Mouse (Mus musculus): ENCODE measurements around the gene Vangl2. TPM values are rescaled to one million over a fixed set of nuclear protein-coding genes. Genes with fewer than 3 reads are reported as not detected.
"Not testable (repeated sequence)": the region's sequence is repeated elsewhere in the genome, so short reads cannot be mapped to it uniquely, and the experiment has no call there.

Vangl2 gene
- polyA plus RNA-seq, 1 experiment, result 0.74 TPM

GRCm38 (mm10) chr1:171976826-171977539 lies 51.3 kb downstream of the Vangl2 start:
- Histone ChIP-seq H3K27ac (ENCODE audit: insufficient read depth, low read depth, low read length) (no peak overlapping the region), H3K4me3 (ENCODE audit: insufficient read depth, low read length) (no peak overlapping the region), H3K4me1 (ENCODE audit: control insufficient read depth, insufficient read depth, low read length) (no peaks in the 10 kb centered on the region)
- TF ChIP-seq POLR2A (IDR thresholded peaks at IDR 0.05; ENCODE audit: borderline replicate concordance, low read depth, low read length) (no peak), CTCF (IDR thresholded peaks at IDR 0.05; ENCODE audit: low read depth, low read length) (no peak)

GRCm38 (mm10) chr1:171975831-171976230 lies 52.4 kb downstream of the Vangl2 start:
- TF ChIP-seq CTCF (IDR thresholded peaks at IDR 0.05; ENCODE audit: low read depth, low read length) (no peak), POLR2A (IDR thresholded peaks at IDR 0.05; ENCODE audit: borderline replicate concordance, low read depth, low read length) (no peak)
- Histone ChIP-seq H3K4me3 (ENCODE audit: insufficient read depth, low read length) (no peak overlapping the region), H3K4me1 (ENCODE audit: control insufficient read depth, insufficient read depth, low read length) (no peaks in the 10 kb centered on the region), H3K27ac (ENCODE audit: insufficient read depth, low read depth, low read length) (no peak overlapping the region)

GRCm38 (mm10) chr1:171975377-171975776 lies 52.9 kb downstream of the Vangl2 start:
- no peak overlapping the region for H3K4me3 ChIP-seq (ENCODE audit: insufficient read depth, low read length)
- H3K4me1 ChIP-seq (ENCODE audit: control insufficient read depth, insufficient read depth, low read length), result no peaks in the 10 kb centered on the region
- TF ChIP-seq POLR2A (IDR thresholded peaks at IDR 0.05; ENCODE audit: borderline replicate concordance, low read depth, low read length) (no peak), CTCF (IDR thresholded peaks at IDR 0.05; ENCODE audit: low read depth, low read length) (no peak)
- no peak overlapping the region for H3K27ac ChIP-seq (ENCODE audit: insufficient read depth, low read depth, low read length)

- H3K4me1 ChIP-seq (ENCODE audit: control insufficient read depth, insufficient read depth, low read length); H3K27ac ChIP-seq (ENCODE audit: insufficient read depth, low read depth, low read length); H3K4me3 ChIP-seq (ENCODE audit: insufficient read depth, low read length): not testable (repeated sequence)
Observed at GRCm38 (mm10) chr1:171974361-171974760, 53.9 kb downstream of the Vangl2 start.

GRCm38 (mm10) chr1:171970854-171971586 lies 57.2 kb downstream of the Vangl2 start:
- no peak overlapping the region for H3K4me3 ChIP-seq (ENCODE audit: insufficient read depth, low read length)
- H3K4me1 ChIP-seq (ENCODE audit: control insufficient read depth, insufficient read depth, low read length), result no peaks in the 10 kb centered on the region
- no peak overlapping the region for H3K27ac ChIP-seq (ENCODE audit: insufficient read depth, low read depth, low read length)
- TF ChIP-seq CTCF (IDR thresholded peaks at IDR 0.05; ENCODE audit: low read depth, low read length), result no peak
- TF ChIP-seq POLR2A (IDR thresholded peaks at IDR 0.05; ENCODE audit: borderline replicate concordance, low read depth, low read length), result no peak

- Histone ChIP-seq H3K4me1 (ENCODE audit: control insufficient read depth, insufficient read depth, low read length) (no peaks in the 10 kb centered on the region), H3K27ac (ENCODE audit: insufficient read depth, low read depth, low read length) (no peak overlapping the region), H3K4me3 (ENCODE audit: insufficient read depth, low read length) (no peak overlapping the region)
- TF ChIP-seq CTCF (IDR thresholded peaks at IDR 0.05; ENCODE audit: low read depth, low read length) (no peak), POLR2A (IDR thresholded peaks at IDR 0.05; ENCODE audit: borderline replicate concordance, low read depth, low read length) (no peak)
Observed at GRCm38 (mm10) chr1:171969221-171969620, 59.0 kb downstream of the Vangl2 start.

- no peak for TF ChIP-seq CTCF (IDR thresholded peaks at IDR 0.05; ENCODE audit: low read depth, low read length)
- no peak for TF ChIP-seq POLR2A (IDR thresholded peaks at IDR 0.05; ENCODE audit: borderline replicate concordance, low read depth, low read length)
- H3K27ac ChIP-seq (ENCODE audit: insufficient read depth, low read depth, low read length), result no peak overlapping the region
- H3K4me1 ChIP-seq (ENCODE audit: control insufficient read depth, insufficient read depth, low read length), result no peaks in the 10 kb centered on the region
- no peak overlapping the region for H3K4me3 ChIP-seq (ENCODE audit: insufficient read depth, low read length)
Observed at GRCm38 (mm10) chr1:171966054-171966790, 62.0 kb downstream of the Vangl2 start.

- H3K4me3 ChIP-seq (ENCODE audit: insufficient read depth, low read length), result no peak overlapping the region
- H3K27ac ChIP-seq (ENCODE audit: insufficient read depth, low read depth, low read length), result no peak overlapping the region
- TF ChIP-seq POLR2A (IDR thresholded peaks at IDR 0.05; ENCODE audit: borderline replicate concordance, low read depth, low read length), result no peak
- no peak for TF ChIP-seq CTCF (IDR thresholded peaks at IDR 0.05; ENCODE audit: low read depth, low read length)
- H3K4me1 ChIP-seq (ENCODE audit: control insufficient read depth, insufficient read depth, low read length), result no peaks in the 10 kb centered on the region
Observed at GRCm38 (mm10) chr1:171963613-171964012, 64.6 kb downstream of the Vangl2 start.

- Histone ChIP-seq H3K4me1 (ENCODE audit: control insufficient read depth, insufficient read depth, low read length) (peaks cover 11% of the 10 kb centered on the region), H3K27ac (ENCODE audit: insufficient read depth, low read depth, low read length) (no peak overlapping the region), H3K4me3 (ENCODE audit: insufficient read depth, low read length) (no peak overlapping the region)
- TF ChIP-seq CTCF (IDR thresholded peaks at IDR 0.05; ENCODE audit: low read depth, low read length) (no peak), POLR2A (IDR thresholded peaks at IDR 0.05; ENCODE audit: borderline replicate concordance, low read depth, low read length) (no peak)
Observed at GRCm38 (mm10) chr1:171961704-171962103, 66.5 kb downstream of the Vangl2 start.

- no peak for TF ChIP-seq POLR2A (IDR thresholded peaks at IDR 0.05; ENCODE audit: borderline replicate concordance, low read depth, low read length)
- TF ChIP-seq CTCF (IDR thresholded peaks at IDR 0.05; ENCODE audit: low read depth, low read length), result no peak
- no peak overlapping the region for H3K27ac ChIP-seq (ENCODE audit: insufficient read depth, low read depth, low read length)
- peaks cover 13% of the 10 kb centered on the region for H3K4me1 ChIP-seq (ENCODE audit: control insufficient read depth, insufficient read depth, low read length)
- no peak overlapping the region for H3K4me3 ChIP-seq (ENCODE audit: insufficient read depth, low read length)
Observed at GRCm38 (mm10) chr1:171960726-171961125, 67.5 kb downstream of the Vangl2 start.
